Comparison of ENCODE assay signal across 18 mouse cellular contexts in the genomic region with DNA sequence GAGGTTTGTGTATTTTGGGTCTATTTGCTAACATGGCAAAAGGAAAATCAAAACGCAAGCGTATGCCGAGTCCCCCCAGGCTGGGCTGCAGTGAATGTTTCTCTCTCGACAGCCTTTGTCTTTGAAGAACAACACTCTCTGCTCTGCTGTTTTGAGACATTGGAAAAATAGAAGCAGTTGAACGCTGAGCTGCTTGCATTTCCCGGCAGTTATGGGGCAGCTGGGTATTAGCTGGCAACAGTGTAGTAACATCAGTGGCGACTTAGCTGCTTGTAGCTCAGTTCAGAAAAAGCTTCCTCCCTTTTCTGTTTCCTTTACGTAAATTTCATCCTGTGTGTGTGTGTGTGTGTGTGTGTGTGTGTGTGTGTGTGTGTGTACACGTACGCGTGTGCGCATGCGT.
DNase-seq lines count a peak whose midpoint lies in the region; ATAC-seq lines count a peak whose summit lies in the region.
"Had no signal": no experiment of that assay in that cellular context is flagged by ENCODE, and none has a peak within 500 bp of the region (broad histone marks: within the 10 kb centered on the region; RNA-seq: fewer than 3 reads in every experiment).

No protein-coding gene starts in this region.

- no peaks in the 10 kb centered on the region; the same call in 1 of the 2 replicates for H3K9me3 ChIP-seq in forebrain, embryonic 11.5 days (ENCODE audit: control insufficient read depth, low read length)
- H3K9me3 ChIP-seq in forebrain, embryonic 15.5 days: no peaks in the 10 kb centered on the region
- H3K9me3 ChIP-seq in kidney, embryonic 16.5 days (ENCODE audit: low read length): 0 out of 2 replicates have a peak, but pooled peaks cover 5% of the 10 kb centered on the region
- H3K9me3 ChIP-seq in kidney, embryonic 14.5 days (ENCODE audit: control insufficient read depth, low read length): no peaks in the 10 kb centered on the region
- H3K9me3 ChIP-seq in embryonic facial prominence, embryonic 15.5 days (replicated peaks): no peaks in the 10 kb centered on the region
- H3K9me3 ChIP-seq: kidney, embryonic 15.5 days; liver, embryonic 15.5 days; megakaryocyte, embryonic 14.5 days; stomach, embryonic 15.5 days had no signal

- H3K4me1 ChIP-seq in forebrain, embryonic 11.5 days (replicated peaks; ENCODE audit: control insufficient read depth, insufficient read depth, low read length): no peaks in the 10 kb centered on the region
- peaks cover 32% of the 10 kb centered on the region for H3K4me1 ChIP-seq in forebrain, embryonic 15.5 days
- H3K4me1 ChIP-seq in kidney, embryonic 16.5 days (ENCODE audit: insufficient read depth, low read length): no peaks in the 10 kb centered on the region
- H3K4me1 ChIP-seq in kidney, embryonic 14.5 days (ENCODE audit: control insufficient read depth, insufficient read depth, low read length): no peaks in the 10 kb centered on the region
- peaks cover 7% of the 10 kb centered on the region; the same call in 1 of the 2 replicates for H3K4me1 ChIP-seq in embryonic facial prominence, embryonic 15.5 days
- H3K4me1 ChIP-seq: kidney, embryonic 15.5 days; liver, embryonic 15.5 days; megakaryocyte, embryonic 14.5 days; stomach, embryonic 15.5 days had no signal

- DNase-seq in forebrain, embryonic 11.5 days (ENCODE audit: low spot score): peak; percentile 41
- peak; percentile 3 for DNase-seq in adrenal gland, postnatal 25 days
- DNase-seq in yolk sac, embryonic 10.5 days (ENCODE audit: low spot score): no peak
- DNase-seq: B cell, adult 2 months; cerebellum, adult 9-11 months; embryo, embryonic 11 days; lung, postnatal 10 days; spleen, adult 18-20 months; thymus, postnatal 25 days had no signal

- H3K27me3 ChIP-seq in forebrain, embryonic 11.5 days (ENCODE audit: control insufficient read depth, insufficient read depth, low read length): no peaks in the 10 kb centered on the region
- H3K27me3 ChIP-seq in forebrain, embryonic 15.5 days: no peaks in the 10 kb centered on the region
- no peaks in the 10 kb centered on the region for H3K27me3 ChIP-seq in kidney, embryonic 16.5 days (ENCODE audit: insufficient read depth, low read length)
- no peaks in the 10 kb centered on the region for H3K27me3 ChIP-seq in kidney, embryonic 14.5 days (ENCODE audit: control insufficient read depth, insufficient read depth, low read length)
- H3K27me3 ChIP-seq in embryonic facial prominence, embryonic 15.5 days: no peaks in the 10 kb centered on the region
- H3K27me3 ChIP-seq: kidney, embryonic 15.5 days; liver, embryonic 15.5 days; megakaryocyte, embryonic 14.5 days; stomach, embryonic 15.5 days had no signal

- WGBS in forebrain, embryonic 11.5 days: 66% methylated on average over 13 of the region's 13 CpGs
- WGBS in forebrain, embryonic 15.5 days: 55% methylated on average over 13 of the region's 13 CpGs
- 67% methylated on average over 13 of the region's 13 CpGs for WGBS in kidney, embryonic 16.5 days
- WGBS in kidney, embryonic 14.5 days: 69% methylated on average over 13 of the region's 13 CpGs
- WGBS in embryonic facial prominence, embryonic 15.5 days: 47% methylated on average over 13 of the region's 13 CpGs

- no peak overlapping the region for H3K9ac ChIP-seq in forebrain, embryonic 11.5 days (ENCODE audit: low read length)
- H3K9ac ChIP-seq in forebrain, embryonic 15.5 days (replicated peaks): no peak overlapping the region
- H3K9ac ChIP-seq in kidney, embryonic 16.5 days (replicated peaks; ENCODE audit: low read length): no peak overlapping the region
- H3K9ac ChIP-seq in kidney, embryonic 14.5 days (ENCODE audit: low read depth, low read length): no peak overlapping the region
- H3K9ac ChIP-seq in embryonic facial prominence, embryonic 15.5 days: no peak overlapping the region
- H3K9ac ChIP-seq: kidney, embryonic 15.5 days; liver, embryonic 15.5 days; stomach, embryonic 15.5 days had no signal

- H3K27ac ChIP-seq in forebrain, embryonic 11.5 days (ENCODE audit: low read depth, low read length): no peak overlapping the region
- no peak overlapping the region for H3K27ac ChIP-seq in forebrain, embryonic 15.5 days (replicated peaks)
- no peak overlapping the region for H3K27ac ChIP-seq in kidney, embryonic 16.5 days (ENCODE audit: low read length)
- H3K27ac ChIP-seq in kidney, embryonic 14.5 days (ENCODE audit: low read depth, low read length): no peak overlapping the region
- 0 out of 2 replicates have a peak overlapping the region, but pooled peaks have one; percentile 7 for H3K27ac ChIP-seq in embryonic facial prominence, embryonic 15.5 days (replicated peaks)
- H3K27ac ChIP-seq: kidney, embryonic 15.5 days; liver, embryonic 15.5 days; stomach, embryonic 15.5 days had no signal

- H3K4me3 ChIP-seq in forebrain, embryonic 11.5 days (ENCODE audit: low read depth, low read length): no peak overlapping the region
- H3K4me3 ChIP-seq in forebrain, embryonic 15.5 days: no peak overlapping the region
- no peak overlapping the region for H3K4me3 ChIP-seq in kidney, embryonic 16.5 days (ENCODE audit: low read length)
- no peak overlapping the region for H3K4me3 ChIP-seq in kidney, embryonic 14.5 days (ENCODE audit: low read length)
- 0 out of 2 replicates have a peak overlapping the region, but pooled peaks have one; percentile 1 for H3K4me3 ChIP-seq in embryonic facial prominence, embryonic 15.5 days (replicated peaks)
- H3K4me3 ChIP-seq: kidney, embryonic 15.5 days; liver, embryonic 15.5 days; megakaryocyte, embryonic 14.5 days; myocyte; stomach, embryonic 15.5 days had no signal

- no peak for ATAC-seq in forebrain, embryonic 11.5 days (replicated peaks; ENCODE audit: low FRiP score)
- ATAC-seq in forebrain, embryonic 15.5 days (replicated peaks): no peak
- no peak for ATAC-seq in kidney, embryonic 16.5 days (ENCODE audit: low FRiP score, low TSS enrichment)
- no peak for ATAC-seq in kidney, embryonic 14.5 days (ENCODE audit: low FRiP score, low TSS enrichment)
- ATAC-seq in embryonic facial prominence, embryonic 15.5 days (ENCODE audit: insufficient number of reproducible peaks, low FRiP score, low TSS enrichment, low read depth): no peak

- H3K36me3 ChIP-seq in forebrain, embryonic 11.5 days (ENCODE audit: control insufficient read depth, insufficient read depth, low read length): no peaks in the 10 kb centered on the region
- H3K36me3 ChIP-seq in forebrain, embryonic 15.5 days: no peaks in the 10 kb centered on the region
- H3K36me3 ChIP-seq in kidney, embryonic 16.5 days (ENCODE audit: insufficient read depth, low read length): no peaks in the 10 kb centered on the region
- no peaks in the 10 kb centered on the region for H3K36me3 ChIP-seq in kidney, embryonic 14.5 days (ENCODE audit: control insufficient read depth, insufficient read depth, low read length)
- no peaks in the 10 kb centered on the region for H3K36me3 ChIP-seq in embryonic facial prominence, embryonic 15.5 days
- H3K36me3 ChIP-seq: kidney, embryonic 15.5 days; liver, embryonic 15.5 days; stomach, embryonic 15.5 days had no signal

- H3K4me2 ChIP-seq in forebrain, embryonic 11.5 days (ENCODE audit: low read depth, low read length, severe bottlenecking): no peak overlapping the region
- no peak overlapping the region for H3K4me2 ChIP-seq in forebrain, embryonic 15.5 days (replicated peaks)
- 0 out of 2 replicates have a peak overlapping the region, but pooled peaks have one; percentile 13 for H3K4me2 ChIP-seq in kidney, embryonic 16.5 days (replicated peaks; ENCODE audit: low read depth, low read length)
- H3K4me2 ChIP-seq in kidney, embryonic 14.5 days (replicated peaks; ENCODE audit: low read depth, low read length): no peak overlapping the region
- H3K4me2 ChIP-seq in embryonic facial prominence, embryonic 15.5 days (replicated peaks): peak overlapping the region; percentile 21; the same call in 1 of the 2 replicates
- H3K4me2 ChIP-seq: kidney, embryonic 15.5 days; liver, embryonic 15.5 days; stomach, embryonic 15.5 days had no signal

Comparison
In these comparisons a context has a peak if more than half of its experiments do, and no peak if none do; other contexts are left out.
1. H3K4me2 ChIP-seq: peak in kidney, embryonic 16.5 days (single experiment) and embryonic facial prominence, embryonic 15.5 days (single experiment); none in forebrain, embryonic 11.5 days (single experiment), forebrain, embryonic 15.5 days (single experiment) and kidney, embryonic 14.5 days (single experiment).